Mouse (Mus musculus) cerebellum, adult 2 months (tissue): Measurements from ENCODE around the gene Acap1.

Experiments
- CTCF ChIP-seq: fragments of 200-500 bp; IDR thresholded peaks from 2 replicates; pipeline ENCODE4 v1.5.1; 2011; ENCODE audit warnings: low read depth, mild to moderate bottlenecking, control low read depth, low read length, moderate library complexity, borderline replicate concordance; ENCODE audit not compliant: insufficient read depth
- POLR2A ChIP-seq: fragments of 200-500 bp; IDR thresholded peaks from 2 replicates; pipeline ENCODE4 v1.6.1; 2011; ENCODE audit warnings: low read length, control low read depth, borderline replicate concordance; ENCODE audit not compliant: insufficient read depth

GRCm38 (mm10) chr11:69909174-69909573 lies 13.8 kb upstream of the Acap1 start:
- TF ChIP-seq POLR2A (no peak), CTCF (no peak)
